Mouse (Mus musculus): ENCODE measurements around the gene Stac2. TPM values are rescaled to one million over a fixed set of nuclear protein-coding genes. Genes with fewer than 3 reads are reported as not detected.

The Stac2 gene
- polyA plus RNA-seq (2011; ENCODE audit: insufficient read length, low read depth, missing spikeins), result 1.7 and 1.9 TPM in 2 replicates

DNA sequence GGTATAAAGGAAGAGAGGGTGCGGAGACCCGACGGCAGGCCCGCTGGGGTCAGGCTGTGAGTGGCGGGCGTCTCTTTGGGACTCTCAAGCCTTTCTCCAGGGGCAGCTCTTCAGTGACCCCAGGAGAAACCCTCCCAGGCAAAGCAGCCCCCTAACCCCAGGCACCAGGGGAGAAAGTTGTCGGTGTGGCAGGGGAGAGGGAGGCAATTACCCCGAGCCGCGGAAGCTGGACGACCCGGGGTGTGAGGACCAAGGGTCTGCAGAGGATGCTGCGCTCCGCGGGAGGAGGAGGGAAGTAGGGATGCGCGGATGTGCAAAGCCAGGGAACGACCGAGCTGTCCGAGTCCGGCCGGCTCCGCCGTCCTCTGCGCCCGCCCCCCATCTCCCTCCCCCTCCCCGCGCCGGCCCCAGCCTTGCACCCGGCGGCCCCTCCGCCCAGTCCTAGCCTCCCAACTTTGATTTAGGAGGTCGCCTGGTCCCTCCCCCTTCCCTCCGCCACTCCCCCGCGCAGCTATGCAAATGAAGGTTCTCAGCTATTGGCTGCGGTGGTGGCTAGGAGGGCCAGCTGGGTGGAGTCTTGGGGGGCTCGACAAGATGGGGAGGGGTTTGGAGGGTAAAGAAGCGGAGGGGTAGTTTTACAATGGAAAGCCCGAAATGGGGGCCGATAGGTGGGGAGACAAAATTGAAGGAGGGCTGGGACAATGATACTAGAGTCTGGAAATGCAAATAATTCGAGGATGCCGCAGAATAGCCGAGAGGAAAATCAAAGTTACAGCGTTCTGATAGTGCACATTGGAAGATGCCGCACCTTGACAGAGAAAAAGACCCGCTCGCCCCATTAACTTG, at the start of gene Stac2:
Gene Stac2 (minus strand): TSS at position 474 of the 846 bp plus-strand sequence.
- Histone ChIP-seq H3K4me3 (ENCODE audit: insufficient read depth, low read length) (peak within 1 kb of the TSS; percentile 32), H3K27ac (ENCODE audit: insufficient read depth, low read length) (no peak within 1 kb of the TSS), H3K4me1 (ENCODE audit: control insufficient read depth, insufficient read depth, low read length) (peaks cover 4% of the 10 kb centered on the region; the same call in 1 of the 2 replicates)
- no peak for TF ChIP-seq POLR2A (IDR thresholded peaks at IDR 0.05; ENCODE audit: low read depth, low read length)
- TF ChIP-seq CTCF (IDR thresholded peaks at IDR 0.05; ENCODE audit: borderline replicate concordance, insufficient read depth, low read length), result no peak

DNA sequence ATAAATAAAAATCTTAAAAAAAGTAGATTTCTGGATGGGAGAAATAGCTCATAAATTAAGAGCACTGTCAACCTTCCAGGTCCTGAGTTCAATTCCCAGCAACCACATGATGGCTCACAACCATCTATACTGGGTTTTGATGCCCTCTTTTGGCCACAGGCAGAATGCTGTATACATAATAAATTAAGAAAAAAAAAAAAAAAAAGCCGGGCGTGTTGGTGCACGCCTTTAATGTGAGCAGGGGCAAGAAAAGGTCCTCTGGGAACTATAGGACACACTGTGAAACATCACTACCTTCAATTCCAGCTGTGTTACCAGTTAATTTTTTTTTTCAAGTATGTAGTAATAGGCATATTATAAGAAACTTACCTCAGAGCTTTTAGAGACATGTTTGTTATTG, 48.1 kb upstream of the Stac2 start:
- TF ChIP-seq POLR2A (IDR thresholded peaks at IDR 0.05; ENCODE audit: low read depth, low read length) (no peak), CTCF (IDR thresholded peaks at IDR 0.05; ENCODE audit: borderline replicate concordance, insufficient read depth, low read length) (no peak)
- H3K27ac ChIP-seq (ENCODE audit: insufficient read depth, low read length), result no peak overlapping the region

DNA sequence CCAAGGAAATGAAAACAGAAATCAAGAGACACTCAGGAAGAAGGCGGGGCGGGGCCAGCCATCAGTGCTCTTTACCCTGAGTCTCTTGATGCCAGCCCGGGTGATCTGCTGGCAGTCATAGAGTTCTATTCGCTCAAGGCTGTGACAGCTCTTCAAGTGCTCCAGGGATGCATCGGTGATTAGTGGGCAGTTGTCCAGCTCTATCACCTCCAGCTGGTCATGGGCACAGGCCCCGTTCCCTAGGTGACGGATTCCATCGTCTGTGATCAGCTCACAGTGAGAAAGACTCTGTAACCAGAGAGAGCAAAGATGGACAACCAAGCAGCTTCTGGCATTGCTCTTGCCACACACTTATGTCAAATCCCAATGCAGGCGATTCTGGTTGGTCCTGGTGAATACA, 37.3 kb upstream of the Stac2 start:
- no peak overlapping the region for H3K27ac ChIP-seq (ENCODE audit: insufficient read depth, low read length)
- H3K4me3 ChIP-seq (ENCODE audit: insufficient read depth, low read length), result no peak overlapping the region
- no peaks in the 10 kb centered on the region for H3K4me1 ChIP-seq (ENCODE audit: control insufficient read depth, insufficient read depth, low read length)
- no peak for TF ChIP-seq POLR2A (IDR thresholded peaks at IDR 0.05; ENCODE audit: low read depth, low read length)
- no peak for TF ChIP-seq CTCF (IDR thresholded peaks at IDR 0.05; ENCODE audit: borderline replicate concordance, insufficient read depth, low read length)

More for the DNA sequence above, 48.1 kb upstream of the Stac2 start:
- Histone ChIP-seq H3K4me1 (ENCODE audit: control insufficient read depth, insufficient read depth, low read length) (no peaks in the 10 kb centered on the region), H3K4me3 (ENCODE audit: insufficient read depth, low read length) (no peak overlapping the region)

DNA sequence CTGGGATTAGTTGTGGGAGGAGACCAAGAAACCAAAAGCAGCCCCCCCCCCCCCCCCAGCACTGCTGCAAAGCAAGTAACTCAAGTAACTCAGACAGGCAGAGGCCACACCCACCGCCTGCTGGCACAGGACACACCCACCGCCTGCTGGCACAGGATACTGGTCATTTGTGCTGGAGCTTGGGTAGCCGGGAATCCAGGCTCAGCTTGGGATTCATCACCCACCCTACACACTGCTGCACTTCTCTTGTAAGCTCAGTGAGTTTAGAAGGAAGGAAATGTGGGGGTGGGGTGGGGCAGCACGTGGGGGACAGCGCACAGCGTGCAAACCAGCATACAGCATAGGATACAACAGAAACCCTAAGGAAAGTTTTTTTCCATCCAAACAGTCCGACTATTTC, 35.0 kb upstream of the Stac2 start:
- TF ChIP-seq POLR2A (IDR thresholded peaks at IDR 0.05; ENCODE audit: low read depth, low read length) (no peak), CTCF (IDR thresholded peaks at IDR 0.05; ENCODE audit: borderline replicate concordance, insufficient read depth, low read length) (no peak)
- Histone ChIP-seq H3K4me1 (ENCODE audit: control insufficient read depth, insufficient read depth, low read length) (no peaks in the 10 kb centered on the region), H3K4me3 (ENCODE audit: insufficient read depth, low read length) (no peak overlapping the region), H3K27ac (ENCODE audit: insufficient read depth, low read length) (no peak overlapping the region)

DNA sequence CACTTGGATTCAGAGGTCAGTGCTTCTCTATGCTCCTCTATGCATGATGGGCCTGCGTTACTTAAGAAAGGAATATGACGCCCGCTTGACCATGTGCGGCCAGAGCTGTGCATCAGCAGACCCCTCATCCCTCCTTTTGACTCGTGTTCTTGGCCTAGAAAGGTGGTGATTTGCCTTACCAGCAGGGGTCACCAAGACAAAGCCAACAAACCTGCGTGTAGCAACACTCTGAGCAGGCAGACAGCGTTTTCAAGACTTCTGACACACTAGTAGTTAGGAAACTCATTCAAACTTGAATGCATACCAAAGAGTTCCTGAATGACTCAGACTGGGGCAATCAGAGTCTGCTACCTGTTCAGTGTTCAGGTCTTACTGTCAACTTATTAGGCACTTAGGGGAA, 33.3 kb upstream of the Stac2 start:
- Histone ChIP-seq H3K27ac (ENCODE audit: insufficient read depth, low read length) (no peak overlapping the region), H3K4me3 (ENCODE audit: insufficient read depth, low read length) (no peak overlapping the region), H3K4me1 (ENCODE audit: control insufficient read depth, insufficient read depth, low read length) (no peaks in the 10 kb centered on the region)
- TF ChIP-seq POLR2A (IDR thresholded peaks at IDR 0.05; ENCODE audit: low read depth, low read length) (no peak), CTCF (IDR thresholded peaks at IDR 0.05; ENCODE audit: borderline replicate concordance, insufficient read depth, low read length) (no peak)

DNA sequence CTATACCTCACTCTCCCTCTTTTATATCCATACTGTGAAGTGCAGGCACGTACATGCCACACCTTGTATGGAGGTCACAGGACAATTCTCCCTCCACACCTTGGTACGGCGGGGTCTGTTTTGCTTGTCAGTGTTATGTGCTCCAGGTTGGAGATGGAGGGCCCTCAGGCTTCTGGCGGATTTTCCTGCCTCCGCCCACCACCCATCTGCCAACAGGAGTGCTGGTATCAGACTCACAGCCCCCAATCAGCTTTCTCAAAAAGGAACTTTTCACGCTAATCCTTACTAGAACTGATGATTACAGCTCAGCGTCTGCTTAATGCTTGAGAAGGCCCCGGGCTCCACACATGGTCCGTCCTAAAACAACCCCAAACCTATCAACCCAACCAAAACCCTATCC, 32.9 kb upstream of the Stac2 start:
- Histone ChIP-seq H3K4me1 (ENCODE audit: control insufficient read depth, insufficient read depth, low read length) (no peaks in the 10 kb centered on the region), H3K27ac (ENCODE audit: insufficient read depth, low read length) (no peak overlapping the region), H3K4me3 (ENCODE audit: insufficient read depth, low read length) (no peak overlapping the region)
- no peak for TF ChIP-seq POLR2A (IDR thresholded peaks at IDR 0.05; ENCODE audit: low read depth, low read length)
- TF ChIP-seq CTCF (IDR thresholded peaks at IDR 0.05; ENCODE audit: borderline replicate concordance, insufficient read depth, low read length), result no peak

DNA sequence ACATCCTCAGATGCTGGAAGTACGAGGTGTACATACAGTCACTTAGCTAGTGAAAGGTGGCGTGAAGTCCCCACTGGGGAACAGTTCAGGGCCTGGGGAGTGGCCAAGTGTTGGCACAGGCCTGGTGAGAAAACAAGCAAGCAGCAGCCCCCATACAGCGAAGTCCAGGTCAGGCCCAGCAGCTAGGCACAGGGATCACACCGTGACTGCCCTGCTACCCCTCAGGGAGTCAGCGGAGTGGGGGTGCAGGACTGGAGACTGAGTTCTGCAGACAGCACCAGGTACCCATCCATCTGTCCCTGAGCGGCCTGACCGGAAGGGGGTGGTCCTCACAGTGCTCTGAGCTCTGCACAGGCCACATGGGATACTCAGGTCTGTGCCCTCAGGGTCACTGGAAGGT, 29.5 kb upstream of the Stac2 start:
- Histone ChIP-seq H3K27ac (ENCODE audit: insufficient read depth, low read length) (no peak overlapping the region), H3K4me1 (ENCODE audit: control insufficient read depth, insufficient read depth, low read length) (no peaks in the 10 kb centered on the region), H3K4me3 (ENCODE audit: insufficient read depth, low read length) (no peak overlapping the region)
- TF ChIP-seq POLR2A (IDR thresholded peaks at IDR 0.05; ENCODE audit: low read depth, low read length), result no peak
- no peak for TF ChIP-seq CTCF (IDR thresholded peaks at IDR 0.05; ENCODE audit: borderline replicate concordance, insufficient read depth, low read length)

DNA sequence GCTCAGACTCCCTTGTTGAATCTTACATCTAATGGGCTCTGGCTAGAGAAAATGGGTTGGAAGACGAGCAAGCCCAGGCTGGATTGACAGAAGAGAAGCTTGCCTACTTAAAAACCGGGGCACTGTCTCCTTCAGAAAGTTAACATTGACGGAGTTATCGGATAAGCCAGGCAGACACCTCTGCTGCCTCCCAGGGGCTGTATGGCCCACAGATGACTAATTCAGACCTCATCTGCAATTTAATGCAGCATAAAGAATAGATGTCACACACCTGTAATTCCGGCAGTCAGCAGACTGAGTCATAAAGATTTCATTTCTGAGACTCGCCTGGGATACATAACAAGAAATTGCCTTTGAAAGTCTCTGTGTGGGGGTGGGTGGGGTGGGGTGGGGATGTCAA, 27.2 kb upstream of the Stac2 start:
- Histone ChIP-seq H3K4me1 (ENCODE audit: control insufficient read depth, insufficient read depth, low read length) (no peaks in the 10 kb centered on the region), H3K4me3 (ENCODE audit: insufficient read depth, low read length) (no peak overlapping the region), H3K27ac (ENCODE audit: insufficient read depth, low read length) (no peak overlapping the region)
- TF ChIP-seq CTCF (IDR thresholded peaks at IDR 0.05; ENCODE audit: borderline replicate concordance, insufficient read depth, low read length) (no peak), POLR2A (IDR thresholded peaks at IDR 0.05; ENCODE audit: low read depth, low read length) (no peak)

DNA sequence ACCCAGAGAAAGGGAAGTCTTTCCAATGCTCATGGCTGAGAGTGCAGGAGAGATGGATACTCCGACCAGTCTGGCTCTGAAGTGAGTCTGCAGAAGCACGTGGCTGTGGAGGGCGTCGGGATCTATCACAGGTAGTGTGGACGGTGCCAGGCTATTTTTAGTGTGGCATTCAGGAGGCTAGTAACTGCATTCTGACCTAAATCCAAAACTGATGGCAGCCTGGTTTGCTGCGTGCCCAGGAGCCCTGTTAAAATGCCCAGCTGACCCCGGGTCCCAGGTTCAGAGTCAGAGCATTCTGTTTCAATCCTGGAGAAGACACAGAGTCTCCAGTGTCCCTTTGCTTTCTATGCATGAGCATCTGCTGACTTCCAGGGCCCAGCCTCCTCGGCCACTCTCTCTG, 23.8 kb upstream of the Stac2 start:
- no peak overlapping the region for H3K27ac ChIP-seq (ENCODE audit: insufficient read depth, low read length)
- H3K4me1 ChIP-seq (ENCODE audit: control insufficient read depth, insufficient read depth, low read length), result no peaks in the 10 kb centered on the region
- no peak for TF ChIP-seq CTCF (IDR thresholded peaks at IDR 0.05; ENCODE audit: borderline replicate concordance, insufficient read depth, low read length)
- TF ChIP-seq POLR2A (IDR thresholded peaks at IDR 0.05; ENCODE audit: low read depth, low read length), result no peak
- no peak overlapping the region for H3K4me3 ChIP-seq (ENCODE audit: insufficient read depth, low read length)

DNA sequence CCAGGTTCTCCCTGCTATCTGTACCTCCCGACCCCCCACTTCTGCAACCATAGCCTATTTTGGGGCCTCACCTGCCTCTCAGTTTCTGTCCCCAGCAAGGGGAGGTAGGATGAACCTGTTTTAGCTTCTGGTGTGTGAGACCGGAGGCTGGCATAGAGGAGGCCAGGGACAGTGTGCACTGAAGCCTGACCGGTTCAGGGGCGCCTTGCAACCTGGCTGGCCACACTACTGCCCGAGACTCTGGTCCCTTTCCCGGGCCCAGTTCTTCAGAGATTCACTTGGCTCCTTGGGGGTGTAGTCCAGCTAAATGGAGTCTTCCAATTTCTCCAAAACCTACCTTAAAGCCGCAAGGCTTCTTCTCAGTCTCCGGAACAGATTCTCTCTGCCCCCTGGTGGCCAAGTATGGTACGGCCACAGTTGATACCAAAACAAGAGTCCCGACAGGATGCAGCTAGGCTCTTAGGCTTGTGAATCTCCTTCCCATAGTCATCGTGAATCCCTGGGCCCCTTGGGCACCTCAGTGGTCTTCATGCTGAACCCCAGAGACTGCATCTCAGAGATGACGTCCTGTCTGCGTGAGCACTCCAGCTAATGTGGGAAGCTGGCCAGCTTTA, 22.0 kb upstream of the Stac2 start:
- TF ChIP-seq CTCF (IDR thresholded peaks at IDR 0.05; ENCODE audit: borderline replicate concordance, insufficient read depth, low read length) (peak; percentile 47; the same call in 1 of the 2 replicates), POLR2A (IDR thresholded peaks at IDR 0.05; ENCODE audit: low read depth, low read length) (no peak)
- H3K27ac ChIP-seq (ENCODE audit: insufficient read depth, low read length), result no peak overlapping the region
- H3K4me1 ChIP-seq (ENCODE audit: control insufficient read depth, insufficient read depth, low read length), result no peaks in the 10 kb centered on the region

More for the DNA sequence above, 22.0 kb upstream of the Stac2 start:
- H3K4me3 ChIP-seq (ENCODE audit: insufficient read depth, low read length), result no peak overlapping the region

All from embryonic fibroblast, embryonic 13.5 days (primary cell).